Mouse (Mus musculus) embryonic fibroblast, embryonic 13.5 days (primary cell): ENCODE measurements around the gene Ddx31.

Experiments
- CTCF ChIP-seq: IDR thresholded peaks from 2 replicates; pipeline ENCODE4 v1.5.1; 2011; ENCODE audit warnings: mild to moderate bottlenecking, control low read depth, low read length, moderate library complexity, borderline replicate concordance; ENCODE audit not compliant: insufficient read depth
- POLR2A ChIP-seq: IDR thresholded peaks from 2 replicates; pipeline ENCODE4 v1.6.1; 2011; ENCODE audit warnings: low read depth, mild to moderate bottlenecking, control low read depth, low read length, moderate library complexity

- TF ChIP-seq POLR2A (no peak), CTCF (no peak)
Measured at GRCm38 (mm10) chr2:28859303-28859702, 19.1 kb downstream of the Ddx31 start.
